Mouse (Mus musculus) small intestine, adult 2 months (tissue): ENCODE data around the gene Mesp1.

ENCODE experiments used
- CTCF ChIP-seq: fragments of 200-500 bp; IDR thresholded peaks from 2 replicates; pipeline ENCODE4 v1.5.1; 2012; ENCODE audit warnings: low read depth, mild to moderate bottlenecking, control low read depth, inconsistent platforms, low read length, moderate library complexity, mixed read lengths; ENCODE audit not compliant: insufficient replicate concordance, insufficient read length; ENCODE audit errors: extremely low read depth
- POLR2A ChIP-seq: fragments of 200-500 bp; IDR thresholded peaks from 2 replicates; pipeline ENCODE4 v1.6.1; 2012; ENCODE audit warnings: low read depth, mild to moderate bottlenecking, control low read depth, inconsistent platforms, low read length, moderate library complexity

DNA sequence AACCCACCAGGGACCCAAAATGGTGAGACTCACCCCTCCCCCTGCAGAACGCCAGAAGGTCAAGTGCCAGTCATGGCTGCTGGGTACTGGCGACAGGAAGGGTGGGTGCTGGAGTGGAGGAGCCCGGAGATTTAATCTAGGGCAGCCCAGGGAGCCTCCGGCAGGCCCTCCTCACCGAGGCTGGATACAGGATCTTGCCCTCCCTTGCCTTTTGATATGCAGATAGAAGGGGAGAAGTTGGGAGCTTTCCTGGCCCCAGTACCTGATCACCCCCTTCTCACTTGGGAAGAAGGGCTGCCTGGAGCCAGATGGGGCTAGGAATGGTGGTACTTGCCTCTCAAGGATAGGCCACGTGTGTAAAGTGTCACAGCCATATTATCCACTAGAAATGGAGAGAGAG, 24.7 kb upstream of the Mesp1 start:
- TF ChIP-seq CTCF (no peak), POLR2A (no peak)
